Mouse (Mus musculus) hematopoietic multipotent progenitor cell, adult 10-12 weeks (in vitro differentiated cells): ENCODE results near the gene Lins1. TPM values are rescaled to one million over a fixed set of nuclear protein-coding genes. Genes with fewer than 3 reads are reported as not detected.

Experiments
- polyA plus RNA-seq: library from polyadenylated mRNA; stranded (reverse); fragments of >175 nt; gene quantifications from 2 replicates; pipeline ENCODE4 v1.2.3, GENCODE M21; 2012; ENCODE audit warnings: low replicate concordance

Gene Lins1
- 0.81 and 3.1 TPM in 2 replicates for polyA plus RNA-seq

DNA sequence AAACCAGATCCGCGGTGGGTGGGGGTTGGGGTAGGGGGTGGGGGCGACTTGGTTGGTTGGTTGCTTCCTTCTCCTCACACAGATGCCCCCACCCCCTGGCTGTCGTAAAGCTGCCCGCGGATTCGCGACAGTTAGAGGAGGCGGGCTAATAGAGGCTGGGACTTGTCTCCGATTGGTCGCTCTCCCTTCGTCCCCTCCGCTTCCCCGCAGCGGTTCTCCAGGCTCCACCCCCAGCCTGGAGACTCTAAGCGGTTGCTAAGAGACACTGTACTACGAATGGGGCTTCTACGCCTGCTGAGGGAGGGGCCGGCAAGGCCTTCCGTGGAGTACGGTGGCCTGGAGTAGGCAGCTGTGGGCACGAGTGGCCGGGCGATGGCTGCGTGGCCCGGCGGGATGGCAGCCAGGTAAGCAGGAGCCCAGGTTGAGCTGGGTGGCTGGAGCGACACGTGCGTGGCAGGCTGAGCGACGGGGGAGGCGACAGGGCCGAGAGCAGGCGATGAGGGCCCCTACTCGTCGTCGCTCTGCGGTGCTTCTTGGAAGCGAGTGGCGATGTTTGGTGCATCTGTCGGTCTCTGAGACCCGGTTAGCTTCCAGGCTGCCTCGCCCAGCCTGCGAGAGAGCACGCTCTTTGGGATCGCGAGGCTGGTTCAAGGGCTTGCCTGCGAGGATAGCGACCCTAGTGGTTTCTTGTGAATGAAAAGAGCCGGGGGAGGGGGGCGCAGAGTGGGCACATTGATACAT is at the start of gene Lins1:
Gene Lins1, plus strand, starts transcription at position 270 of the 741 bp plus-strand sequence.

DNA sequence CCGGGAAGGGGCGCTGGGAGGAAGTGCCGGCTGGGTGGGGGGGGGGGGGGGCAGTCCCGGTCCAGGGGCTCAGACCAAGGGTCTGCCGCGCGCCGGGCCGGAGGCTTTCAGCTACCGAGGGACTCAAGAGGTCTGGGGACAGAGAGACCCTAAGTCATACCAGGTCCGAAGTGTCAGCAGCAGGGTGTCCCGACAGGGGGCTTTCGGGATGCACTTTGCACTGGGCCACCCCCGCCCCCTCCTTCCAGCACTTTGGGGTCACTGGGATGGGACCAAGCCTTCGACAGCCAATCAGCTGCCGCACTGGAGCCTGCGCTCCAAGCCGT is 432 bp upstream of the Lins1 start, which contains the start of gene Asb7:
Gene Asb7, minus strand, starts transcription at position 303 of the 326 bp plus-strand sequence.

GRCm38 (mm10) chr7:66743377-66743781 is 53.7 kb downstream of the Lins1 start, which contains the start of gene Cers3:
Cers3 (plus strand) TSS chr7:66743504.

Other genes with a start within 250 kb of the Lins1 start
- 14.4 and 27.3 TPM in 2 replicates for gene Asb7, start 293 bp upstream of the Lins1 start, polyA plus RNA-seq
- gene Cers3, start 53.6 kb downstream of the Lins1 start, polyA plus RNA-seq, result not detected in 2 replicates
- gene Adamts17, start 149.8 kb downstream of the Lins1 start, polyA plus RNA-seq, result 0.11 and 0.13 TPM in 2 replicates